Mouse (Mus musculus) spleen, postnatal 14 days (tissue): ENCODE results near the gene A630076J17Rik.

Experiments
- DNase-seq, 2 experiments: peaks; one replicate each; pipeline ENCODE4 v3.0.0; 2021 to 2022; ENCODE audit warnings: low spot score in 2 of 2

Gene A630076J17Rik

GRCm38 (mm10) chr3:107230527-107230926 is at the start of gene A630076J17Rik:
TSS of gene A630076J17Rik (plus strand) at chr3:107230614.
- no peak for DNase-seq

- no peak for DNase-seq
Observed at GRCm38 (mm10) chr3:107180860-107181259, 49.6 kb upstream of the A630076J17Rik start.

GRCm38 (mm10) chr3:107182756-107183155 is 47.7 kb upstream of the A630076J17Rik start, which contains the start of gene Kcna10:
TSS of gene Kcna10 (plus strand) at chr3:107183056.
- no peak for DNase-seq

- DNase-seq: no peak
Observed at GRCm38 (mm10) chr3:107183178-107183577, 47.2 kb upstream of the A630076J17Rik start.

GRCm38 (mm10) chr3:107185597-107185996 is 44.8 kb upstream of the A630076J17Rik start:
- no peak for DNase-seq

GRCm38 (mm10) chr3:107187022-107187421 is 43.4 kb upstream of the A630076J17Rik start:
- DNase-seq: no peak

GRCm38 (mm10) chr3:107188226-107188899 is 42.1 kb upstream of the A630076J17Rik start:
- no peak for DNase-seq

- no peak for DNase-seq
Observed at GRCm38 (mm10) chr3:107201310-107202180, 28.9 kb upstream of the A630076J17Rik start.

- DNase-seq: no peak
Observed at GRCm38 (mm10) chr3:107204413-107204812, 26.0 kb upstream of the A630076J17Rik start.

GRCm38 (mm10) chr3:107205170-107205569 is 25.2 kb upstream of the A630076J17Rik start:
- no peak for DNase-seq

- DNase-seq: peak; percentile 10 to 58
Observed at GRCm38 (mm10) chr3:107205994-107206393, 24.4 kb upstream of the A630076J17Rik start.

- no peak for DNase-seq
Observed at GRCm38 (mm10) chr3:107206490-107207150, 23.8 kb upstream of the A630076J17Rik start.

GRCm38 (mm10) chr3:107207625-107208253 is 22.7 kb upstream of the A630076J17Rik start:
- DNase-seq: no peak

GRCm38 (mm10) chr3:107214606-107215005 is 15.8 kb upstream of the A630076J17Rik start:
- no peak for DNase-seq

- no peak for DNase-seq
Observed at GRCm38 (mm10) chr3:107216400-107217100, 13.9 kb upstream of the A630076J17Rik start.

GRCm38 (mm10) chr3:107217101-107217480 is 13.3 kb upstream of the A630076J17Rik start:
- no peak for DNase-seq

- no peak for DNase-seq
Observed at GRCm38 (mm10) chr3:107218572-107218971, 11.8 kb upstream of the A630076J17Rik start.

- DNase-seq: no peak
Observed at GRCm38 (mm10) chr3:107221608-107222007, 8.8 kb upstream of the A630076J17Rik start, which contains the start of gene Cym. TSS of gene Cym (minus strand) at chr3:107221732.

GRCm38 (mm10) chr3:107223230-107223629 is 7.2 kb upstream of the A630076J17Rik start:
- DNase-seq: no peak

GRCm38 (mm10) chr3:107225820-107226219 is 4.6 kb upstream of the A630076J17Rik start:
- no peak for DNase-seq

GRCm38 (mm10) chr3:107229221-107229620 is 1.2 kb upstream of the A630076J17Rik start:
- no peak for DNase-seq
